Mouse (Mus musculus): Measurements from ENCODE around the gene Tlr12.
A peak's percentile ranks its signal among the peaks of the same experiment; 100 is the strongest.
"Not testable (repeated sequence)": the region's sequence is repeated elsewhere in the genome, so short reads cannot be mapped to it uniquely, and the experiment has no call there.

The Tlr12 gene

GRCm38 (mm10) chr4:128618246-128618911 is at the start of gene Tlr12:
TSS of gene Tlr12 (minus strand) at chr4:128618619.
- DNase-seq, result no peak

GRCm38 (mm10) chr4:128667195-128667594 is 48.8 kb upstream of the Tlr12 start:
- not testable (repeated sequence) for DNase-seq

GRCm38 (mm10) chr4:128666362-128666761 is 47.9 kb upstream of the Tlr12 start:
- DNase-seq, result not testable (repeated sequence)

GRCm38 (mm10) chr4:128664002-128664401 is 45.6 kb upstream of the Tlr12 start:
- no peak for DNase-seq

GRCm38 (mm10) chr4:128661063-128661462 is 42.6 kb upstream of the Tlr12 start:
- DNase-seq, result no peak

- DNase-seq, result no peak
These were observed 41.8 kb upstream of the Tlr12 start for GRCm38 (mm10) chr4:128660196-128660595.

- DNase-seq, result peak; percentile 23
These were observed 37.0 kb upstream of the Tlr12 start for GRCm38 (mm10) chr4:128655446-128655845.

- DNase-seq, result peak; percentile 94
These were observed 36.3 kb upstream of the Tlr12 start, which contains the start of gene Phc2 for GRCm38 (mm10) chr4:128654505-128655381. TSS of gene Phc2 (plus strand) at chr4:128654702.

GRCm38 (mm10) chr4:128652584-128653298 is 34.3 kb upstream of the Tlr12 start:
- DNase-seq, result peak; percentile 21

GRCm38 (mm10) chr4:128651530-128651929 is 33.1 kb upstream of the Tlr12 start:
- DNase-seq, result peak; percentile 82

GRCm38 (mm10) chr4:128648567-128649255 is 30.3 kb upstream of the Tlr12 start:
- no peak for DNase-seq

- DNase-seq, result no peak
These were observed 28.3 kb upstream of the Tlr12 start for GRCm38 (mm10) chr4:128646762-128647161.

- DNase-seq, result no peak
These were observed 27.5 kb upstream of the Tlr12 start for GRCm38 (mm10) chr4:128645896-128646295.

- no peak for DNase-seq
These were observed 23.6 kb upstream of the Tlr12 start for GRCm38 (mm10) chr4:128641766-128642717.

GRCm38 (mm10) chr4:128638265-128638923 is 20.0 kb upstream of the Tlr12 start:
- no peak for DNase-seq

- DNase-seq, result no peak
These were observed 18.8 kb upstream of the Tlr12 start for GRCm38 (mm10) chr4:128637250-128637649.

GRCm38 (mm10) chr4:128635894-128636585 is 17.6 kb upstream of the Tlr12 start:
- no peak for DNase-seq

- DNase-seq, result no peak
These were observed 17.0 kb upstream of the Tlr12 start for GRCm38 (mm10) chr4:128635451-128635850.

- no peak for DNase-seq
These were observed 2.7 kb upstream of the Tlr12 start for GRCm38 (mm10) chr4:128621109-128621508.

GRCm38 (mm10) chr4:128620572-128620971 is 2.2 kb upstream of the Tlr12 start:
- no peak for DNase-seq
